Mouse (Mus musculus) liver, adult 2 months (tissue): ENCODE measurements around the gene Nfix. TPM values are rescaled to one million over a fixed set of nuclear protein-coding genes. Genes with fewer than 3 reads are reported as not detected.

ENCODE experiments used
- DNase-seq: peaks from one replicate; pipeline ENCODE4 v3.0.0-alpha.2; 2011; ENCODE audit warnings: low read depth, low spot score; ENCODE audit errors: extremely low read depth
- H3K27ac ChIP-seq: fragments of 200-500 bp; replicated peaks from 2 replicates; pipeline ENCODE4 v1.5.1; 2012; ENCODE audit warnings: low read depth, mild to moderate bottlenecking, control low read depth, inconsistent platforms, low read length; ENCODE audit not compliant: insufficient read depth
- H3K27me3 ChIP-seq: fragments of 200-500 bp; 2 replicates; pipeline ENCODE4 v1.6.1; 2012; ENCODE audit warnings: mild to moderate bottlenecking, moderate library complexity, low read length, inconsistent platforms; ENCODE audit not compliant: control insufficient read depth, insufficient read depth
- H3K36me3 ChIP-seq: fragments of 200-500 bp; 2 replicates; pipeline ENCODE4 v1.6.1; 2012; ENCODE audit warnings: low read length, inconsistent platforms; ENCODE audit not compliant: control insufficient read depth, insufficient read depth
- H3K4me1 ChIP-seq: fragments of 200-500 bp; 2 replicates; pipeline ENCODE4 v1.6.1; 2011; ENCODE audit warnings: low read length; ENCODE audit not compliant: control insufficient read depth, insufficient read depth
- H3K4me3 ChIP-seq: fragments of 200-500 bp; 2 replicates; pipeline ENCODE4 v1.5.1; 2011; ENCODE audit warnings: low read depth, mild to moderate bottlenecking, control low read depth, low read length, moderate library complexity; ENCODE audit not compliant: insufficient read depth
- H3K79me2 ChIP-seq: fragments of 200-500 bp; 2 replicates; pipeline ENCODE4 v1.6.1; 2012; ENCODE audit warnings: inconsistent platforms, mild to moderate bottlenecking, low read length, moderate library complexity; ENCODE audit not compliant: control insufficient read depth, insufficient read depth
- H3K9ac ChIP-seq: fragments of 200-500 bp; 2 replicates; pipeline ENCODE4 v1.6.1; 2012; ENCODE audit warnings: low read depth, mild to moderate bottlenecking, control low read depth, inconsistent platforms, low read length
- CTCF ChIP-seq: fragments of 200-500 bp; IDR thresholded peaks from 2 replicates; pipeline ENCODE4 v1.5.1; 2011; ENCODE audit warnings: low read depth, low read length, control low read depth
- POLR2A ChIP-seq: fragments of 200-500 bp; IDR thresholded peaks from 2 replicates; pipeline ENCODE4 v1.6.1; 2011; ENCODE audit warnings: low read length, control low read depth; ENCODE audit not compliant: insufficient read depth; ENCODE audit errors: extremely low read depth
- WGBS: fragments of 180-500 bp; shearing (Covaris S2); methylation state at CpG from one replicate; pipeline ENCODE4 v1.1.7; 2018; 5-methylcytosine and 5-hydroxymethylcytosine counted together
- polyA plus RNA-seq: library from polyadenylated mRNA; depleted of rRNA; stranded (reverse); fragments of >200 nt; gene quantifications from 2 replicates; pipeline ENCODE4 v1.2.3, GENCODE M21; 2012
- total RNA-seq: library from RNA; depleted of rRNA; stranded (reverse); fragments of >200 nt; gene quantifications from 2 replicates; pipeline ENCODE4 v1.2.3, GENCODE M21; 2014

The Nfix gene
- total and polyA plus RNA-seq, 2 experiments, result 20.7 to 32.9 TPM

DNA sequence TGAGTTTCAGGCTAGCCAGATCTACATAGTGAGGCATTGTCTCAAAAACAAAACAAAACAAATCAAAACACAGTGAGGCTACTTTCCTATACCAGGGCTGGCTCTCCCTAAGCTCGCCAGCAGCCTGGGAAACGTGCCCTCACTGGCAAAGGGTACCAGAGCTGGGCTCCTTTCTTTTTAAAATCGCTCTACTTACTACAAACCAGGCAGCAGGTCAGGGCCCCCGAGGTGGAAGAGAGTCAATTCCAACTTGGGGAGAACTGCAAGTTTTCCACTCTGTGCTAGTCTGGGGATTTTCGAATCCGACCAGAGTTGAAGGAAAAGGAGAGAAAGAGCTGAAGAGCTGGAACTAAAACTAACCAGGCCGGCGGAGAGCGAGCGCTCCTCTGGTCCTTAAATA lies 17.5 kb downstream of the Nfix start:
- TF ChIP-seq CTCF (no peak), POLR2A (no peak)
- Histone ChIP-seq H3K4me3 (no peak overlapping the region), H3K36me3 (no peaks in the 10 kb centered on the region), H3K79me2 (peaks cover 50% of the 10 kb centered on the region), H3K27ac (no peak overlapping the region), H3K4me1 (peaks cover 28% of the 10 kb centered on the region), H3K9ac (no peak overlapping the region), H3K27me3 (no peaks in the 10 kb centered on the region)
- 63% methylated on average over 10 of the region's 10 CpGs for WGBS
- no peak for DNase-seq

DNA sequence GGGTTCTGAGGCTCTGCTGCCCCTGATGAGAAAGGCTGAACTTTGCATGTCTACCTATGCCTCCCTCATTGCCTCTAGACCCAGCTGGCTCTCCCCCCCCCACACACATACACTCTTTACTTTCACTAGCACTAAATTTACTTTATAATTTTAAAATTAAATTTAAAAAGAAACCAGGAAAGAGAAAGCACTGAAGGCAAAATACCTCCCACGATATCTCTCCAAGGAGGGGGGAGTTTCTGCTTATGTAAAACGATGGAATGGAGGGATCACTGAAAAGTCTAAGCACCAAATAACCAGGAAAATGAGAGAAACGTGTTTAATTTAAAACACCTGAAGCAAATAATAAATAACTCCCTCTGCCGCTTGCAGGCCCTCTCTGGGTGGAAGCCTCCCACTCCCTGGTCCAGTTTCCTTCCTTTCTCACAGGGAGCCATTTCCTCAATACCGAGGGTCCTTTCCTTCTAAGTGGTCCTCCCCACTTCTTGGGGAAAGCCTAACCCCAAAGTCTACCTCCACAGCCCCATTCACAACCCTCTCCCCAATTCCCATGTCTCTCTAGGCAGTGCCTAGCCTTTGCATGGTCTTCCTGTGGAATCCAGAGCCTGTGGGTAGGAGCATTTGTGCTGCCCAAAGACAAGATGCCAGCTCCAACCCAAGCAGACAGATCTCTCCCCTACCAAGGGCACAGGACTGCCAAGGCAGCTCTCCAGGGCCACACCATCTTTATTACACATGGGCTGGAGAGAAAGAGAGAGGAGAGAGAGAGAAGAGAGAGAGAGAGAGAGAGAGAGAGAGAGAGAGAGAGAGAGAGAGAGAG lies 18.2 kb downstream of the Nfix start:
- no peak for DNase-seq
- Histone ChIP-seq H3K4me1 (peaks cover 27% of the 10 kb centered on the region), H3K36me3 (no peaks in the 10 kb centered on the region), H3K27ac (no peak overlapping the region), H3K4me3 (no peak overlapping the region), H3K9ac (no peak overlapping the region), H3K79me2 (peaks cover 48% of the 10 kb centered on the region), H3K27me3 (no peaks in the 10 kb centered on the region)
- TF ChIP-seq CTCF, result no peak
- no peak for TF ChIP-seq POLR2A
- WGBS, result 79% methylated on average over 5 of the region's 5 CpGs

DNA sequence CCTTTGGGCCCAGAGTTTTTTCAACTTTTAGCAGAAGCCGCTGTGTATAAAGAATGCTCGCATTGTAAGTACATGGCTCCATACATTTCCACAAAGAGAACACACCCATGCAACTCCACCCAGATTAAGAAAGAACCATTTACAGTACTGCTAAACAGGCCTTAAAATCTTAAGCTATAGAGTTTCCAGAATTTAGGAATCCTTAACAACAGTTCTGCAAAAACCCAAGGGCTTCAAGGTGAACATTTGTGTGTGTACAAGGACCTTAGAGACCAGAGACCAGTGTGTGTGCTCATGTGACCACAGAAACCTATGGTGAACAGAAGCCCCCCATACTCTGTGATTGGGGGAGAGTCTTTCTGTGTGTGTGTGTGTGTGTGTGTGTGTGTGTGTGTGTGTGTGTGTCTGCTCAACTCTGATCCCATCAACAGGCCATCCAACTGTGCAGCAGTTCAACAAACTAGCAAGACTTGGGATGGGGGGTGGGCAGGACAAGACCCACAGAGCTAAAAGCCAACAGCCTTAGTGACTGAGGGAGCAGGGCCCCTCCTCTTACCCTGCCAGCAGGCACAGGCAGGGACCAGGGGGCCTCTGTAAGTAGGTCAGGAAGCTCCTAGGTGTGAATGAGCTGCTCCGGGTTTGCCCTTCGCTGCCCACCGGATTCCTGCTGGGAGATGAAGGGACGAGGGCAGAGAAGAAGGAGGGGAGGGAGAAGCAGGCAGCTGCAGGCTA lies 19.0 kb downstream of the Nfix start:
- Histone ChIP-seq H3K79me2 (peaks cover 47% of the 10 kb centered on the region), H3K4me1 (peaks cover 27% of the 10 kb centered on the region), H3K36me3 (no peaks in the 10 kb centered on the region), H3K27me3 (no peaks in the 10 kb centered on the region), H3K27ac (no peak overlapping the region), H3K9ac (no peak overlapping the region), H3K4me3 (no peak overlapping the region)
- TF ChIP-seq POLR2A, result no peak
- DNase-seq, result no peak
- 84% methylated on average over 6 of the region's 6 CpGs for WGBS

DNA sequence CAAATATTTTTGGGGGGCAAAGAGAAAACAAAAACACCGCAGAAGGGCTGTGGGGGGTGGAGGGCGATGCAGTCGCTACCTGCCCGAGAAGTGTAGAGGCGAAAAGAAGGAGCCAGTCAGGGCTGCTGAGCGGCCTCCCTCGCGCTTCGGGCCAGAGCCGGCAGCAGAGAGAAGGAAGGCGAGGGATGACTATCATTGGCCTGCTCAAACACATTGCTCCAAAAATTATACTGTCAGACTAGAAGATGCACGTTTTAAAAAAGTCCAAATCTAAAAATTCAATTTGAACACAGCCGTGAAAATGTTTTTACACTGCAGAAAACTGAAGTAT lies 20.0 kb downstream of the Nfix start:
- Histone ChIP-seq H3K27ac (no peak overlapping the region), H3K79me2 (peaks cover 41% of the 10 kb centered on the region), H3K27me3 (no peaks in the 10 kb centered on the region), H3K4me1 (peaks cover 31% of the 10 kb centered on the region), H3K9ac (no peak overlapping the region), H3K4me3 (no peak overlapping the region), H3K36me3 (no peaks in the 10 kb centered on the region)
- no peak for TF ChIP-seq CTCF
- no peak for TF ChIP-seq POLR2A
- 84% methylated on average over 13 of the region's 13 CpGs for WGBS
- no peak for DNase-seq

DNA sequence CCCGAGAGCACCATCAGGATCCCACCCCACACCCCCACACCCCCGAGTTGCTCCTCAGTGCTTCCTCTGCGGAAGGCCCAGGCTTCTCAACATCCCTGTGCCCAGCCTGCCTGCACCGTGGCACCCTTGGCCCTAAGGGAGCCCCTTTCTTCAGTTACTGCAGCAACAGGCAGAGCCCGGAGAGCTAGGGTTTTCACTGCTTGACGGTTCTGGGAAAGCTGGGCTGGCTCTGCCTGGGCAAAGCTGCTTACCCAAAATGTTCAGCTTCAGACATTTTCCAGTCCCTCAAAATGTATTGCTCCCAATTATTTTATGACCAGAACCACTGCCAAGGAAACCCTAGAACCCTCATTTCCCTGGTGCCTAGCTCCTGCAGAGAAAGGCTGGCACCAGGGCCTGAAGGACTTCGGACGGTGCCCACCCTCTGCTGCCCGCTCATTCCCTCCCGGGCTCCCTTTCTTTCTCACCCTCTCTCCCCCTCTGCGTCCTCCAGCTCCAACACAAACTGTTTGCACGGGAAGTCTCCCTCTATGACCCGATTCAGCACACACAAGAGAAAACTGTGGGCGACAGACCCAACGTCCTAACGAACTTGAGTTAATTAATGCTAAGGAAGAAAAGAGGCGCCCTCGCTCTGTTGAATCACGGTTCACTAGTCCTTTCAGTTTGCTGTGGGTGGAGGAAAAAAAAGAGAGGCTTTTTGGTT lies 20.5 kb downstream of the Nfix start:
- no peak for DNase-seq
- no peak for TF ChIP-seq CTCF
- Histone ChIP-seq H3K9ac (no peak overlapping the region), H3K4me3 (no peak overlapping the region), H3K36me3 (no peaks in the 10 kb centered on the region), H3K27me3 (no peaks in the 10 kb centered on the region), H3K4me1 (peaks cover 31% of the 10 kb centered on the region), H3K79me2 (peaks cover 39% of the 10 kb centered on the region), H3K27ac (no peak overlapping the region)
- 79% methylated on average over 19 of the region's 19 CpGs for WGBS
